Mouse (Mus musculus): ENCODE measurements at regions not wholly inside any gene's neighbourhood (a gene's known extent, or its start where the extent isn't known, plus 50 kb on each side); places are given as distances from the start of the nearest gene placed in this dataset.

DNA sequence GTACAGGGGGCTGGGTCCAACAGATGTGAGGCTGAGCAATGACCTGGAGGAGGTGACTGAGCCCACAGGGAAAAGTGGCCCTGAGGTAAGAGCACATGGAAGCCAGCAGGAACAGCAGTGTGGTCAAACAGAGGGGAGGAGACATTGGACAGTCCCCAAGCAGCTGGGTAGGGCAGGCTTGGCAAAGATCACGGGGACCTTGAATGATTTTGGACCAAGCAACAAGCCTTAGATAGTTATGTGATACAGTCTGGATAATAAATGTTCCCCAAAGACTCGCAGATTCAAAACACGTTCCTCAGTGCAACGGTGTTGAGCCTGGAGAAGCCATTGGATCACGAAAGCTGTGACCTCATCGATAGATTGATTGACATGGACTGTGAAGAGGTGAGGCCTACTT, 64.8 kb upstream of the Aldh1b1 start:
- peaks cover 27% of the 10 kb centered on the region for H3K4me1 ChIP-seq (replicated peaks; ENCODE audit: control insufficient read depth, insufficient read depth, low read length)
- WGBS = 95% methylated on average over 6 of the region's 6 CpGs
- no peak for DNase-seq (ENCODE audit: low spot score)
- H3K27ac ChIP-seq = no peak overlapping the region
- H3K9me3 ChIP-seq (ENCODE audit: control insufficient read depth, low read length) = no peaks in the 10 kb centered on the region
- ATAC-seq (ENCODE audit: low FRiP score) = no peak
- H3K36me3 ChIP-seq (replicated peaks; ENCODE audit: control insufficient read depth, insufficient read depth) = no peaks in the 10 kb centered on the region
- H3K27me3 ChIP-seq (ENCODE audit: control insufficient read depth, insufficient read depth, low read length) = no peaks in the 10 kb centered on the region
- no peak overlapping the region for H3K4me3 ChIP-seq (replicated peaks; ENCODE audit: low read length)
- no peak overlapping the region for H3K4me2 ChIP-seq (replicated peaks)
- H3K9ac ChIP-seq = no peak overlapping the region

DNA sequence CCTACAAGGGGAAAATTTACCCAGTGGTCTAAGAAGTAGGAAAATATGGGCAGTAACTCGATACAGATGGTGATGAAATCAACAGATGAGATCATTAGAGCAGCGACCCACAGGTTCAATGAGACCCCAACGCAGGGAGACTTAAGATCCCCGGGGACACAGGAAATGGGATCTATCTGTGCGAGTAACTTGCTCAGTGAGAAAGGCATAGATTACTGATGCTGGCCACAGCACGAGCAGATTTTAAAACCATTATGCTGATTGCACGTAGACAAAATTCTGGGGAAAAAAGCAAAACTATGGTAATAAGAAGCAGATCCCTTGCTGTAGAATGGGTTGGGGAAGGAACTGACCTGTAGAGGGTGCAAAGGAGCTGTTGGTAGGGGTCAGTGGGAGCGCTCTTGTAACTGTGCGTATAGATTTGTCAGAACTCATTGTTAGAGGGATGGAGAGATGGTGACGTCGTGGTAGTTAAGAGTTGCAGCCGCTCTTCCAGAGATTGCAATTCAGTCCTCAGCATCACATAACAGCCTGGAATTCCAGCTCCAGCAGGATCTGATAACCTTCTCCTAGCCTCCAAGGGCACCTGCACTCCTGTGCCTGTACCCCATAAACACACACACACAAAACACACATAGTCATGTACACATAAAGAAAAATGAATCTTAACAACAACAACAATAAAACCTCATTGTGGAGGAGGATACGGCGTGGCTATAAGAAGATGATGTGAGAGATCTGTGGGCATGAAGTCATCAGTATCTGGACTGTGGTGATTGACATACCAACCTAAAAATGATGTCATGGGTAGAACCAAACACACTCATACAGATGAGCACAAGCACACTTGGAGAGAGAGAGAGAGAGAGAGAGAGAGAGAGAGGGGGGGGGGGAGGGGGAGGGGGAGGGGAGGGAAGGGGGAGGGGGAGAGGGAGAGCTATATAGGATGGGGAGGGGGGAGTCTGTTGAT, 67.7 kb upstream of the Aldh1b1 start:
- Histone ChIP-seq H3K36me3 (replicated peaks; ENCODE audit: control insufficient read depth, insufficient read depth) (no peaks in the 10 kb centered on the region), H3K4me2 (replicated peaks) (no peak overlapping the region), H3K27ac (no peak overlapping the region; the same call in 1 of the 2 replicates), H3K27me3 (ENCODE audit: control insufficient read depth, insufficient read depth, low read length) (no peaks in the 10 kb centered on the region), H3K4me1 (replicated peaks; ENCODE audit: control insufficient read depth, insufficient read depth, low read length) (peaks cover 28% of the 10 kb centered on the region), H3K9ac (no peak overlapping the region), H3K9me3 (ENCODE audit: control insufficient read depth, low read length) (no peaks in the 10 kb centered on the region), H3K4me3 (replicated peaks; ENCODE audit: low read length) (no peak overlapping the region)
- ATAC-seq (ENCODE audit: low FRiP score) = peak; percentile 51; the same call in 1 of the 2 replicates
- WGBS = 30% methylated on average over 14 of the region's 14 CpGs
- peak; percentile 67 for DNase-seq (ENCODE audit: low spot score)

GRCm38 (mm10) chr4:45729801-45730200, 69.0 kb upstream of the Aldh1b1 start:
- peaks cover 29% of the 10 kb centered on the region for H3K4me1 ChIP-seq (replicated peaks; ENCODE audit: control insufficient read depth, insufficient read depth, low read length)
- no peak for DNase-seq (ENCODE audit: low spot score)
- H3K4me2 ChIP-seq (replicated peaks) = no peak overlapping the region
- no peaks in the 10 kb centered on the region for H3K27me3 ChIP-seq (ENCODE audit: control insufficient read depth, insufficient read depth, low read length)
- H3K4me3 ChIP-seq (replicated peaks; ENCODE audit: low read length) = no peak overlapping the region
- H3K9ac ChIP-seq = no peak overlapping the region
- WGBS = 68% methylated on average over 4 of the region's 4 CpGs
- no peak for ATAC-seq (ENCODE audit: low FRiP score)
- no peak overlapping the region for H3K27ac ChIP-seq
- no peaks in the 10 kb centered on the region for H3K9me3 ChIP-seq (ENCODE audit: control insufficient read depth, low read length)
- no peaks in the 10 kb centered on the region for H3K36me3 ChIP-seq (replicated peaks; ENCODE audit: control insufficient read depth, insufficient read depth)

DNA sequence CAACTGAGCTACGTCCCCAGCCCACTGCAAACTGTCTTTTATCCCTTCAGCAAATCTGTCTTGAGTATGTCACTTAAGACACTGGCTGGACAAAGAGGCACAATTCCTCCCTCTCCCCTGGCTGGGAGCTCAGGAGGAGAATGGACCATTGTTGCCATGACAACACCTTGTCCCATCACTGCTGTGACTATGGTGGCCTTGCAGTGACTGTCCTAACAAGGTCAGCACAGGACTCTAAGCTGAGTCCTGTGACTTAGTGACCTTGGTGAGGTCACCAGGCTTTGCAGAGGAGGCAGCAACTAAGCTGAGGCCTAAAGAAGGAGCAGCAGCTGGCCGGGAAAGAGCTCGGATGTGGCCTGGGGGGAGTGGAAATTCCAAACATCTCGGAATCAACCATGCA, 70.0 kb upstream of the Aldh1b1 start:
- Histone ChIP-seq H3K9ac (no peak overlapping the region), H3K4me2 (replicated peaks) (no peak overlapping the region), H3K36me3 (replicated peaks; ENCODE audit: control insufficient read depth, insufficient read depth) (no peaks in the 10 kb centered on the region), H3K4me1 (replicated peaks; ENCODE audit: control insufficient read depth, insufficient read depth, low read length) (peaks cover 35% of the 10 kb centered on the region), H3K27me3 (ENCODE audit: control insufficient read depth, insufficient read depth, low read length) (no peaks in the 10 kb centered on the region), H3K27ac (no peak overlapping the region), H3K9me3 (ENCODE audit: control insufficient read depth, low read length) (no peaks in the 10 kb centered on the region), H3K4me3 (replicated peaks; ENCODE audit: low read length) (no peak overlapping the region)
- WGBS = 26% methylated on average over 4 of the region's 4 CpGs
- ATAC-seq (ENCODE audit: low FRiP score) (no peak), DNase-seq (ENCODE audit: low spot score) (no peak)

GRCm38 (mm10) chr4:45727915-45728314, 70.9 kb upstream of the Aldh1b1 start:
- no peak overlapping the region for H3K9ac ChIP-seq

GRCm38 (mm10) chr4:45727474-45727873, 71.3 kb upstream of the Aldh1b1 start:
- no peaks in the 10 kb centered on the region for H3K9me3 ChIP-seq (ENCODE audit: control insufficient read depth, low read length)
- no peaks in the 10 kb centered on the region for H3K36me3 ChIP-seq (replicated peaks; ENCODE audit: control insufficient read depth, insufficient read depth)
- DNase-seq (ENCODE audit: low spot score) (no peak), ATAC-seq (ENCODE audit: low FRiP score) (no peak)
- no peak overlapping the region for H3K27ac ChIP-seq
- no peak overlapping the region for H3K4me2 ChIP-seq (replicated peaks)
- peaks cover 41% of the 10 kb centered on the region for H3K4me1 ChIP-seq (replicated peaks; ENCODE audit: control insufficient read depth, insufficient read depth, low read length)
- WGBS = 26% methylated on average over 9 of the region's 9 CpGs
- H3K9ac ChIP-seq = no peak overlapping the region
- no peaks in the 10 kb centered on the region for H3K27me3 ChIP-seq (ENCODE audit: control insufficient read depth, insufficient read depth, low read length)
- H3K4me3 ChIP-seq (replicated peaks; ENCODE audit: low read length) = no peak overlapping the region

More at GRCm38 (mm10) chr4:45727915-45728314, 70.9 kb upstream of the Aldh1b1 start:
- Histone ChIP-seq H3K4me1 (replicated peaks; ENCODE audit: control insufficient read depth, insufficient read depth, low read length) (peaks cover 41% of the 10 kb centered on the region), H3K27me3 (ENCODE audit: control insufficient read depth, insufficient read depth, low read length) (no peaks in the 10 kb centered on the region), H3K4me3 (replicated peaks; ENCODE audit: low read length) (no peak overlapping the region), H3K4me2 (replicated peaks) (no peak overlapping the region), H3K36me3 (replicated peaks; ENCODE audit: control insufficient read depth, insufficient read depth) (no peaks in the 10 kb centered on the region), H3K27ac (no peak overlapping the region), H3K9me3 (ENCODE audit: control insufficient read depth, low read length) (no peaks in the 10 kb centered on the region)
- no peak for DNase-seq (ENCODE audit: low spot score)
- no peak for ATAC-seq (ENCODE audit: low FRiP score)
- WGBS = 66% methylated on average over 5 of the region's 5 CpGs

GRCm38 (mm10) chr4:45726783-45727182, 72.0 kb upstream of the Aldh1b1 start:
- no peak overlapping the region for H3K27ac ChIP-seq
- H3K4me2 ChIP-seq (replicated peaks) = no peak overlapping the region
- no peak overlapping the region for H3K4me3 ChIP-seq (replicated peaks; ENCODE audit: low read length)
- ATAC-seq (ENCODE audit: low FRiP score) (no peak), DNase-seq (ENCODE audit: low spot score) (no peak)
- H3K4me1 ChIP-seq (replicated peaks; ENCODE audit: control insufficient read depth, insufficient read depth, low read length) = peaks cover 41% of the 10 kb centered on the region
- no peaks in the 10 kb centered on the region for H3K9me3 ChIP-seq (ENCODE audit: control insufficient read depth, low read length)
- no peaks in the 10 kb centered on the region for H3K36me3 ChIP-seq (replicated peaks; ENCODE audit: control insufficient read depth, insufficient read depth)
- no peaks in the 10 kb centered on the region for H3K27me3 ChIP-seq (ENCODE audit: control insufficient read depth, insufficient read depth, low read length)
- 87% methylated on average over 5 of the region's 5 CpGs for WGBS
- no peak overlapping the region for H3K9ac ChIP-seq

GRCm38 (mm10) chr4:45725055-45725910, 73.5 kb upstream of the Aldh1b1 start:
- Histone ChIP-seq H3K27ac (no peak overlapping the region), H3K9ac (no peak overlapping the region), H3K27me3 (ENCODE audit: control insufficient read depth, insufficient read depth, low read length) (no peaks in the 10 kb centered on the region), H3K4me2 (replicated peaks) (no peak overlapping the region), H3K36me3 (replicated peaks; ENCODE audit: control insufficient read depth, insufficient read depth) (no peaks in the 10 kb centered on the region), H3K4me1 (replicated peaks; ENCODE audit: control insufficient read depth, insufficient read depth, low read length) (peaks cover 33% of the 10 kb centered on the region), H3K9me3 (ENCODE audit: control insufficient read depth, low read length) (no peaks in the 10 kb centered on the region), H3K4me3 (replicated peaks; ENCODE audit: low read length) (no peak overlapping the region)
- ATAC-seq (ENCODE audit: low FRiP score) (no peak), DNase-seq (ENCODE audit: low spot score) (no peak)
- WGBS = 77% methylated on average over 16 of the region's 16 CpGs

GRCm38 (mm10) chr4:45720352-45720751, 78.5 kb upstream of the Aldh1b1 start:
- Histone ChIP-seq H3K9me3 (ENCODE audit: control insufficient read depth, low read length) (no peaks in the 10 kb centered on the region), H3K4me1 (replicated peaks; ENCODE audit: control insufficient read depth, insufficient read depth, low read length) (peaks cover 18% of the 10 kb centered on the region), H3K4me3 (replicated peaks; ENCODE audit: low read length) (no peak overlapping the region), H3K36me3 (replicated peaks; ENCODE audit: control insufficient read depth, insufficient read depth) (no peaks in the 10 kb centered on the region), H3K27me3 (ENCODE audit: control insufficient read depth, insufficient read depth, low read length) (no peaks in the 10 kb centered on the region), H3K9ac (no peak overlapping the region), H3K4me2 (replicated peaks) (no peak overlapping the region), H3K27ac (no peak overlapping the region)
- 61% methylated on average over 5 of the region's 5 CpGs for WGBS
- DNase-seq (ENCODE audit: low spot score) = no peak
- ATAC-seq (ENCODE audit: low FRiP score) = no peak
